Mouse (Mus musculus): ENCODE measurements around the gene Fam184b.

DNA sequence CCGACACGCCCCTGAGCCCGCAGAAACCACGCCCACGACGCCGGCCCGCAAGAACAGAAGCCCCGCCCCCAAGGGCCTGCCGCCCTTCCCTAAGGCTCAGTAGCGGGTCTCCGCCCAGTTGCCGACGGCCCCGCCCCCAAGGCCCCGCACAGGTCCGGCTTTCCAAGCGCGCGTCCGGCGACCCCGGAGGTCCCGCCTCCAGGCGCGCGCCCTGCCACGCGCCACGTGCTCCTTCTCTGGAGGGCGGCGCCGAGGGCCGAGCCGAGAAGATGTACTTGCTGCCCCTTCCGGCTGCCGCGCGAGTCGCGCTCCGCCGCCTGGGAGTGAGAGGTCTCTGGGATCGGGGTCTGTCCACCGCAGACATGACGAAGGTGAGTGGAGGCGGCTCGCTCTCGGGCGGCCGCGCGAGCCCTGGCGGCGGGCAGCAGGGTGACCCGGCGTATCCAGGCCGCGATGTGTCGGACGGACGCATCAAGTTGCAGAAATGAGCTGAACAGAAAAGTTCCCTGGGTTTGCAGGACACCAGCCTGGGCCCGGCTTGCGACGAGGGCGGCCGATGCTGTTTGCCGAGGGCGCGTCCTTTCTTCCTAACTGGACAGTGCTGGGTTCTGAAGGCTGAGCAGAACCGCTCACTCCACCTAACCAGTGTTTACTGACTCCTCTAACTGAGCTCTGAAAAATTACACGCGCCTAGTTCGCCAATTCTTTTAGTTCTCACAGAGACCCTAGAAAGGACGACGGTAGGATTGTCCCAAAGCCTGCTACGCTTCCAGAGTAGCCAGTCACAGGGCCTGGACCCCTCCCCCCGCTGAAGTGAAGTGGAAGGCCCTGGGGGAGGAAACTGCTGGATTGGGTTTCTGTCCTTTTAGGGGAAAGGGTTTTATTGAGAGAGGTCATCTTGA lies 146.0 kb downstream of the Fam184b start, which contains the start of gene Lap3:
- peak; percentile 77 for TF ChIP-seq USF1 (IDR thresholded peaks at IDR 0.05; ENCODE audit: low read depth)
- TF ChIP-seq CEBPB (IDR thresholded peaks at IDR 0.05; ENCODE audit: low read depth), result no peak

Measured in C2C12 (cell line).